Mouse (Mus musculus): ENCODE data around the gene Tgtp2. TPM values are rescaled to one million over a fixed set of nuclear protein-coding genes. Genes with fewer than 3 reads are reported as not detected.

The Tgtp2 gene
- total RNA-seq, 2 experiments from 2014 or later, result 0.11 TPM; not detected in 1

Other genes with a start within 250 kb of the Tgtp2 start
- gene Trim41, start 246.9 kb downstream of the Tgtp2 start, total RNA-seq (2021), result 10 to 100 TPM; 44.1 to 58.1 TPM
- gene Trim7, start 238.1 kb downstream of the Tgtp2 start, total RNA-seq (2021), result 1 to 10 TPM; 4.9 to 5.6 TPM
- 1 to 10 TPM in 1 of 2 experiments, under 1 TPM in 1; 0.98 to 1.4 TPM for gene Gm12184, start 237.6 kb downstream of the Tgtp2 start, total RNA-seq (2021)
- 1 to 10 TPM; 3.3 TPM for gene Irgm1, start 192.5 kb downstream of the Tgtp2 start, total RNA-seq (2021)
- gene Gm5431, start 162.0 kb downstream of the Tgtp2 start, total RNA-seq (2021), result under 1 TPM; 0.33 to 0.39 TPM
- gene Psme2b, start 118.0 kb downstream of the Tgtp2 start, total RNA-seq (2021), result 1 to 10 TPM in 1 of 2 experiments, under 1 TPM in 1; 0.54 to 1.2 TPM
- not detected for gene Olfr56, start 85.3 kb downstream of the Tgtp2 start, total RNA-seq (2021)
- 1 to 10 TPM in 1 of 2 experiments, under 1 TPM in 1; 0.47 to 1.2 TPM for gene 9930111J21Rik1, start 84.8 kb downstream of the Tgtp2 start, total RNA-seq (2021)
- gene Gm12185, start 72.0 kb downstream of the Tgtp2 start, total RNA-seq (2021), result not detected
- not detected for gene Tgtp1, start 70.0 kb downstream of the Tgtp2 start, total RNA-seq (2021)
- 1 to 10 TPM in 1 of 2 experiments, under 1 TPM in 1; 0.71 to 1.0 TPM for gene 9930111J21Rik2, start 13.0 kb downstream of the Tgtp2 start, total RNA-seq (2021)
- under 1 TPM; 0.21 to 0.62 TPM for gene Ifi47, start 12.4 kb upstream of the Tgtp2 start, total RNA-seq (2021)
- not detected for gene Olfr1396, start 50.7 kb upstream of the Tgtp2 start, total RNA-seq (2021)
- not detected for gene Olfr1395, start 78.1 kb upstream of the Tgtp2 start, total RNA-seq (2021)
- not detected for gene Olfr1394, start 90.2 kb upstream of the Tgtp2 start, total RNA-seq (2021)
- gene Btnl9, start 123.0 kb upstream of the Tgtp2 start, total RNA-seq (2021), result under 1 TPM; 0.30 to 0.40 TPM
- gene Zfp62, start 139.1 kb upstream of the Tgtp2 start, total RNA-seq (2021), result 10 to 100 TPM; 33.9 to 36.4 TPM
- gene Mgat1, start 180.0 kb upstream of the Tgtp2 start, total RNA-seq (2021), result 10 to 100 TPM; 43.9 to 50.2 TPM
- gene Olfr1393, start 214.1 kb upstream of the Tgtp2 start, total RNA-seq (2021), result not detected
- under 1 TPM; 0.11 to 0.14 TPM for gene Olfr1392, start 221.1 kb upstream of the Tgtp2 start, total RNA-seq (2021)
- under 1 TPM in 1 of 2 experiments, not detected in 1; 0.25 TPM for gene Olfr10, start 240.5 kb upstream of the Tgtp2 start, total RNA-seq (2021)

Measured in layer of hippocampus, postnatal 10 days (tissue).